Mouse (Mus musculus): ENCODE measurements around the gene Kcnma1.

Kcnma1 gene

DNA sequence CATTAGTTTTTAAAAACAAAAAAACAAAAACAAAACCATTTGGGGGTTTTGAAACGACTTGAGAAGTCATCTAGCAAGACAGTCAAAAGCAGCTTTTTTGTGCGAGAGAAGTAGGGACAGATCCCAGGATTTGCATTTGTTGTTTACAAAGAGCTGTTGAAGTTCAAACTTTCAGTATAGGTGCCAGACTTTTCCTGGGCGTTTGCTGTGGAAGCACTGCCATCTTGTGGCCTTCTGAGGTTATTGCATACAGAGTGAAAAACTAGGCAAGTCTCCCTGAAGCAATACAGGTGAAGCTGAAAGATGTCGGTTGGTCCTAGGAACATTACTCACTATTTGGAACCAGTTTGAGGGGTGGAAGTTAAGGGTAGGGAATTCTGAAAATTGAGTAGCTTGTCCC, 484.6 kb downstream of the Kcnma1 start:
- peak; percentile 57 for DNase-seq (ENCODE audit: low read depth)

DNA sequence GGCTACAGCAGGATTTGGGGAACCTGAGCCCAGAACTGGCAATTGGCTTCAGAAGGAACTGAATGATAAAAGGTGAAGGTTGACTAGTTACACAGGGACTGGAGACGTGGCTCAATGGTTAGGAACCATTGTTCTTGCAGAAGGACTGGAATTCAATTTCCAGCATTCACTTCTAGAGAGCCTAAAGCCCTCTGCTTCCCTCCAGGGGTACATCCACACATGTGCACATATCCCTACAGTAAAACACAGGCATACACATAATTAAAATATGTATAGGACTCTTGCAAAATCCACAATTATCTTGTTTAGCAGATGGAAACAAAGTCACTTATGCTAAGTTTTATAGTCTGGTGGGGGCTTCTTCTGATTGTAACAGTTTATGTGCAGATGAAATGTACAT, 485.1 kb downstream of the Kcnma1 start:
- DNase-seq (ENCODE audit: low read depth) = no peak

DNA sequence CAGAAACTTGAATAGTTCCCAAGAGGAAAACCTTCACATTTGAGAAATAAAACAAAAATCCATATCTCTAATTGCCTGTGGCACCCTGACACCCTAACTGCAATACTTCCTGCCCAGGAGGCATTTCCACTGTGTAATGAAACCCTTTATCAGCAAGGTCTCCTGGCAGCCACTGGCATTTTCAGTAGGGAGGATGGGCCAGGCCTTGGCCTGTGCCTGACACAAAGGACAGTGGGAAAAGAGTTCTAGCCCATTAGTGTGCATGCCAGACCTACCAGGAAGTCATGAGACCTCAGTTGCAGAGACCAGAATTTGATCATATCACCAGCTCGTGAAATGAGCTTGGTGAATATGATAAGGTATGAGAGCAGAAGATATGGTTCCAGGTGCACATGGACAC, 488.4 kb downstream of the Kcnma1 start:
- DNase-seq (ENCODE audit: low read depth) = no peak

DNA sequence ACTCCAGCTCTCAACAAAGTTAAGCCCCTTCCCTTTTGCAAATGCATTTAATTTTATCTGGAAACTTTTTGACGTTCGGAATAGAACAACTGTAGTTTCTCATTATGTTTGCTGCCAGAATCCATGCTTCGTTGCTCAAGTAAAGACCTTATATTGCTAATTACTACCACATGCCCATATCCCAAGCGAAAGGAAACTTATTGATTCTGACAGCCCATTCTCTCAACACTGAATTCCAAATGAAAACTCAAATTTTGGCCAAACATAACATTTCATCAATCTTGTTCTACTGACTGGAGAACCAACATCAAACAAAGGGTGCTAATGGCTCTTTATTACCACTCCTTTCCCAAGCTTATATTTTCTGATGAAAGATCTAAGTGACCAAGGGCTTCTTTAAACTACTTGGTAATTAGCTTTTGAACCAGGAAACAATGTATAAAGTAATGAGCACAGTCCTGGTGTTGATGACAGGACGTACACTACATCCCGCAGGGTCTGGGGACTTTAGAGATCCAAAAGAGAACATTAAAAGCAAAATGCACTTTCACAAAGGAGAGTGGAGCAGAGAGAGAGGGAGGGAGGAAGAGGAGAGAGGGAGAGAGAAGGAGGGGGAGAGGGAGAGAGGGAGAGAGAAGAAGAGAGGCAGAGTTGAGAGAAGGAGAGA, 490.3 kb downstream of the Kcnma1 start:
- no peak for DNase-seq (ENCODE audit: low read depth)

DNA sequence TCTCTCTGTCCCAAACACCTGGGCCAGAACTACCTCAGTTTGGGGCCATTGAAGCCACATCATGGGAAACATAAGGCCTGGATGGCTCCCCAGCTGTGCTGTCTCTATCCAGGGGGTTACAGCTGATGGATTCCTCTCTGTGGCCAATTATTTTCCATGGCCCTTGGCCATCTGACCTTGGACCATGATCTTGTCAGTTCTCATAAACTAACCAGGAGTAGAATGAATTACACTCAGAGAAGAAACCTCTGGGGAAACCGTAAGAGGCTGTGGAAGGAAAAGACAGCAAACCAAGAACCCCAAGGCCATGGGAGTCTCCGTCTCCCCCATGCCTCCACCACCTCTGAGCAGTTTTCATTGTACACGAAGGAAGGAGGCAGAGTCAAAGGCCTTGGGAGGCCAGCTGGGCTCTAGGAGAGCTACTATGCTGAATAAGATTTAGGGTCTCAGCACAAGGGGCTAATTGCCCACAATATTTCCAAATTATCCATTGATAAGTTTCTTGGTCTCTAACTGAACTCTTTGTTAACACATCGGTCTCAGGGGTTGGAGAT, 491.6 kb downstream of the Kcnma1 start:
- no peak for DNase-seq (ENCODE audit: low read depth)

DNA sequence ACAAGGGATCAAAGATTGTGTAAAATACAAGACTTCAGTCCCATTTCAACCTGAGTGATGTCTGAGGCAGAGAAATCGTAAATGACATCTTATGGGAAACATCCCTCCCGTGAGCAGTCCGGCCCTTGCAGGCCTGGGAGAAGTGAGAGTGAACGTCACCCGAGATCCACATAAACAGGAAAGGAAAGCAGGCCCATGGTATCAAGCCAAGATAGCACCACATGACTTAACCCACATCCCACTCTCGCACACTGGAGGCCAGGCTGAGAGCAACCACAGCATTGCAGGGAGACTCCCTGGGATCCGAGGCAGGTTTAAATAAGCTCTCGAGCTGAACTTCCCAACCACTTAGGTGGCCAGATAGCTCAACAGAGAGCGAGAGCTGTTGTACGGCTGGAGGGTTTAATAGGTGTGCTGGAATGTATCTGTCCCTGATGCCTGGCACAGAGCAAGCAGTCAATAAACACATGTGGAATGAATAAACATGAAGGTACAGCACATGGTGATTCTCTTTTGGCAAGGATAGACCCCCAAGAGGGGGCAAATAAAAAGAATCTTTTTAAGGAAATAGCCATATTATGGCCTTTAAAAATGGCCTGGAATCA, 493.1 kb downstream of the Kcnma1 start:
- DNase-seq (ENCODE audit: low read depth) = no peak

DNA sequence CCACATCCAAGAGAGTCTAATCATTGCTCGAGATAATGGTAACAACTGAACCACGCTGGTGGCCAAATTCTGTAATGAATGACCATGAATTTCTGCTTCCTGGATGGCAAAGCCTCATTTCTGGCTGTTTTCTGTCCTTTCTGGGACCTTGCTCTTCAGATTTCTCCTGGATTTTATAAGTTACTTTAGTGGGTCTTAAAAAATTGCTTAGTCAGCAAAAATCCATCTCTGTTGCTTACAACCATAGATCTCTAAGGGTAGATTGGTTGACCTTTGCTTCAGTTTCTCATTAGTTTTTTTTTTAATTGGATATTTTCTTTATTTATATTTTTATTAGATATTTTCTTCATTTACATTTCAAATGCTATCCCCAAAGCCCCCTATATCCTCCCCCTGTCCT, 496.9 kb downstream of the Kcnma1 start:
- no peak for DNase-seq (ENCODE audit: low read depth)

DNA sequence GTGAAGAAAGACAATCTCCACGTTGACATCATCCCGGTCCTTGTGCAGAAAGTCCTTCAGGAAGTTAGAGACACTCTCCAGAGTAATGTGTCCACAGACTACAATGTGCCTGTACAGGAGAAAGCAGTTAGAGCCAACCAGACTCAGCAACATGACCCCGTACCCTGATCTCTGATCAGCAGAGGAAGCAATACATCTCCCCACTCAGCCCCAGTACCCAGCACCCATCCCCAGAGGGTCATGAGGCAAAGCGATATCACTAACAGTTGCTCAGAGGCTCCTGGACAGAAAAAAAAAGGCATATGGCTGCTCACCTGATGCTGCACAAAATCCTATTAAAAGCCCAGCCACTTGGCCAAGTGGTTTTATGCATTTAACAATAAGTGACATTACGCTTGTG, 504.5 kb downstream of the Kcnma1 start:
- DNase-seq (ENCODE audit: low read depth) = no peak

DNA sequence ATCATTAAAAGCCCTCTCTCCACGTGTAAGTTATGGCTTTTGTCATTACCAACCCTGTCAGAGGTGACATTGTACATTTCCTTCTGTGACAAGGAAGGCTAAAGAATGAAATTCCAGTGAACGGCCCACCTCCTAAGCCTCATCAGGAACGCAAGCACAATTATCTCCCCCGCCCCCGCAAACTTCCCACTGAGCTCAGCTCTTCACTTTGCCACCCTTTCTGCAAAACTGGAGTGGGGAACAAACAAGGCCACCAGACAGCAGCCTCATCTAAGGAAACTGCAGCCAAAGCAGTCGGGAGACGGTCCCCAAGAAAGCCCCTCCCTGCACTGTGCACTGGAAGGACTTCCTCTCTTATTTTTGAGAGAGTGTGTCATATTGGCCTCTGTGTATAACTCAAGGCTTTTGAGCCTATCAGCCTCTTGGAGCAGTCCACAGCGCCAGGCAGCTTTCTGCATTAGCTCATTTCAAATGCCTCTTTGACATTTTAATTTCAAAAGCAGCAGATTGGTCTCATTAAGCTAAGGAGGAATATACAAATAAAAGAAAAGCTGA, 512.0 kb downstream of the Kcnma1 start:
- no peak for DNase-seq (ENCODE audit: low read depth)

DNA sequence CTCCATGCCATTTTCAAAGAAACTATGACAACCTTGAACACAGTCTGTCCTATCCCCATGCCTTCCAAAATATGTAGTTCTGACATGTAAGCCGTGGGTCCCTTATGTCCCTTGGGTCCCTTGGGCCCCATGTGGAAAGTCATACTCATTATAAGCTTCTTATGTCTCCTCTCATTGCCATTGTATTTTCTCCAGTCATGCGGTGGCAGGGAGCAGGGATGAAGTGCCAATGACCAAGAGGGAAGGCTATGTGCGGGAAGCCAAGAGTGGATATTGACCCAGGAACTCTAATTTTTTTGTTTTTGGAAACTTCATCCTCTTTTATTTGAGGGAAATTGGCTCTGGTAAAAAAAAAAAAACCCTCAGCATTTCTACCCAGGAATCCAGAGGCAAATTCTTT, 517.5 kb downstream of the Kcnma1 start:
- DNase-seq (ENCODE audit: low read depth) = no peak

DNA sequence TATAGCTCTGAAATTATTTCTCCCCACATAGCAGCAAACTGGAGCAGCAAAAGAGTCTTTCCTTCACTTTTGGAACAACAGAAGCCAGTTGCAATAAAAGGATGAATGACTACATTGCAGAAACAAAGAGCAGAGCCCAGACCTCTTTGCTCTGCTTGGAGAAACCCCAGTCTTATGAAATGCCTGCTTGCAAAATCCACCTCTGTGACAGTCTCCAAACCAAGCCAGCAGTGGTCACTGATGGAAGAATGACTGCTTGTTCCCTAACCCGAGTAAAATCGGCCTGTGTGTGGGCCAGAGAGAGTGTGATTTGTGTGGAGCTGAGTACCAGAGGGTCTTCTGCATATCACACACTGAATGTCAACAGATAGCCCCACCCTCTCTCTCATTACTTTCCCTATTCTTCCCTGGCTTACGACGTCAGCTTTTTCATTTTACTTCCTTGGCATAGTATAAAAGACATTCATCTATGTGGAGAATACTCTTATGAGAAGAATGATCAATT, 518.0 kb downstream of the Kcnma1 start:
- no peak for DNase-seq (ENCODE audit: low read depth)

DNA sequence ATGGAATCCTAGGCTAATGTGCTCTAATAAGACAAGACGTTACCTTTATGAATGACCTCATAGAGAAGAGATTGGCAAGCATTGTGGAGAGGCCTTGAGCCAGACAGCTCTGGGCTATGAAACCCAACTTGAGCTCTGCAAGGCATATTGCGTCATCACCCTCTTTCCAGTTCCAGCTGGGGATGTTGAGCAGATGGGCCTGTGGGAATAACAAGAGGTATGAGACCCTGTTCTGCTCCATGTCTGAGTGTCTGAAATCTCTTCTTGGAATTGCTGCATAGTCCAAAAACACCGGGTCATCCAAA, 519.8 kb downstream of the Kcnma1 start:
- DNase-seq (ENCODE audit: low read depth) = no peak

DNA sequence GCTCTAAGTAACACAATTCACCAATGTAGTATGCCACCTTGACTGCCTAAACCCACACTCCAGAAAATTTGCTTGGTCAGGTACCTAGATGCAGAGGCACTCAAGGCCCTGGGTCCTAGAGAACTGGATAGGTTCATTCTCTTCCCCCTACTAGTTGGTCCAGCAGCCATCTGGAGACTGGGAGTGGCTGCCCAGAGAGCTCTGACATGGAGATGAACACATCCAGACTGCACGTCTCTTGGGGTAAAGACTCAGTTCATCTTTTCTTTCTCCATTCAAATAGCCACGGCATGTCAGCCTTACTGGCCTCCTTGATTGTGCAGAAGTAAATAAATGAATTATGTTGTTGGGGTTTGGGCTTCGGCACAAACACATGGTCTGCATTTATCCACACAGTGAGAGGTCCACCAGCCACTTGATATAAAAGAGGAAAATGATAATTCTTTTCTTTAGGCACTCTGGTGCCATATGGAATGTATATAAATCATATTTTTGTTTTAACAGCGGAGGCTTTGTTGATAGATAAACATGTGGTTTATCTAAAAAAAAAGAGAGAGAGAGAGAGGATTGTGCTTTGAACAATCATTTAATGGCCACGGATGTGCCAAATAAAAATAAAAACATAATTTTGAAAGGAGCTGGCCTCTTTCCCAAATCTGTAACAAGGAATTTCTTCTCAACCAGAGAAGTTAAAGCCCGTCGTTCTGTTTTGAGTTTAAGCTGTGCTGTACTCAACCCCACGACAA, 520.4 kb downstream of the Kcnma1 start:
- no peak for DNase-seq (ENCODE audit: low read depth)

DNA sequence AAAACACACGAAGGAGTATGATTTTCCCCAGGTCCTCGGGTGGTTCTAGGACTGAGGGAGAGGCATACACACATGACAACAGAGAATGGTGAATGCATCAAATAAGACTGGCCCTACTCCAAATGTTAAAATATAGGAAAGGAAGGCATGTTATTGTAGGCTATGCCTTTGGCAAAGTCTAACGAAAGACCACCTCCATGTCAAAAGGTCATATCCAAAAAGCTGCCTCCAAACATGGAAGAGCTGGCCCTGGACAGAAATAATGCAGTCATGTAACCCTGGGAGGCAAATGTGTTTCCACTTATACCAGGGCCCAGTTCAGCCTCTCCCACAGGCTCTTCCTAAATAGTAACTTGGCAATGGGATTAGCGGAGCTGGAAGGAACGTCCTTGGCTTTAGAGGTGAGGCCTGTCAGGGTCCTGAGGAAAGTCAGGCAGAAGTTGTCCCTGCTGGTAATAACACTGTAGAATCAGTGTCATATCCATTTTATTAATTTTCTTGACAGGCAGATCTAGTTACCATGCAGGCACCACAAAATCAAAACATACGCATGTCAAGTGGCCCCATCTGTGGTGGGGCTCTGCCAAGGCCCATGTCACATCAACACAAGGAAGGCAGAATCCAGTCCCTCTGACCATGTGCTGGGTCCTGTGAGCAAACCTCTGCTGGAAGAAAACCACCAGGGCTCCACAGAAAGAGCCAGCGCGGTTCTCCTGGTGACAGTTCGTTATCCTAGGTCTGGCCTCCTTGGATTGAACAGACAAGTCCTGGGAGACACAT, 521.5 kb downstream of the Kcnma1 start:
- no peak for DNase-seq (ENCODE audit: low read depth)

DNA sequence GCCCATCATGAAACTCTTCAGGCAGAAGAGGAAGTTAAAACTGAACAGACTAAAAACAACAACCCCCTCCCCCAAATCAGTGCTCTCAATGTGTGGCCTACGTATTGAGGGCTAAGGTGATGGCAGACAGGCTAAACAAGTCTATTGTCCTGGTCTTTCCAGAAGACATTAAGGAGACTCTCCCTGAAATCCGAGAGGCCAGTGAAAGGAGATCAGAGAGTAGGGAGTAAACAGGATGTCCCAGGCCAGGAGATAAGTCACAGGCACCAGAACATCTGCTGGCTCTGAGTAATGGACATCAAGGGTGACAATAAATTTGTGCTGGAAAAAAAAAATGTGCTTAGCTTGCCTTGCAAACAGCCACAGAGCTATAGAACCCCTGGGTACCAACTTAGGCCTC, 522.9 kb downstream of the Kcnma1 start:
- DNase-seq (ENCODE audit: low read depth) = no peak

DNA sequence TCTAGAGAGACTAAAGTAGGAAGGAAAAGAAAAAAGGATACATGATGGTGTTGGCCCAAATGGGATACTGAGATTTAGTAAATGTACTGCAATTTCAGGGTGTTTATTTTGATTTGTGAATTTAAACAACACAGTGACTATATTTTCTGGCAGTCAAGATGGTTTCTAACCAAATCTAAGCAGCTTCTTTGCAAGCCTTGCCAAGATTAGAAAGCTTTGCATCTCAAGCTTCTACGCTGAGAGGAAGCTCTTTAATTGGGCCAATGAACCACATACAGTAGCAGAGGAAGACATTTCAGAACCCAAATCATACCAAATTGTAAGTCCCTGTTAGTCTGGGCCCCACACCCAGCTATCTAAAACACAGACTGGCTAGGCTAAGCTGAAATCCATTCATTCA, 527.6 kb downstream of the Kcnma1 start:
- no peak for DNase-seq (ENCODE audit: low read depth)

DNA sequence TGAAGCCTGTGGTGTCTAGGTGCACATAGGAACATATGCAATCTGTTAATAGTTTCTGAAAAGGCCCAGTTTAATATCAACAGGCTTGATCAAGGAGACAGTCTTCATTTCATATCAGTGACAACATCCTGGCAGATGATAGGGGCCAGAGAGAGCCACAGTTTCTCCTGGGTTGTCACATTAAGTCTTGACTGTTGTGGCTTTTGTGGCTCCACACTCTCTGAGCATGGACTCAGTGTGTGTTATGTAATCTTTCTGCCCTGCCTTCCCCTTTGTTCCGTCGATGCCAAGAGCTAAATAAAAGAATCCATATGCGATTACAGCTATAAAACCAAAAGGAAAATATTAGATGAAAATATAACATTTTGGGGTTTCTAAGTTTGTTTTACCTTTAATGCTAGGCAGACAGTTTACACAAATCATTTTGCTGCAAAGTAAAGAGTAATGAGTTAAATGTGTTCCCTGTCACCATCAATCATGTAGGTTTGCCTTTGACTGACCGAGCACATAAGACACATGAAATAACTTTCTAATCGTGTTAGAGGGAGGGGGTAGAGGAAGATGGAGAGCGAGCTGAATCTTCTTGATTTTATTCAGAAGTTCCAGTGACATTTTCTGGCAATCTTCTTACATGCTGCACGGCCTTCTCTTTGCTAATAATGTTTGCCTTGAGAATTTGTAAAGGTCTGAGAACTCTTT, 528.3 kb downstream of the Kcnma1 start:
- no peak for DNase-seq (ENCODE audit: low read depth)

DNA sequence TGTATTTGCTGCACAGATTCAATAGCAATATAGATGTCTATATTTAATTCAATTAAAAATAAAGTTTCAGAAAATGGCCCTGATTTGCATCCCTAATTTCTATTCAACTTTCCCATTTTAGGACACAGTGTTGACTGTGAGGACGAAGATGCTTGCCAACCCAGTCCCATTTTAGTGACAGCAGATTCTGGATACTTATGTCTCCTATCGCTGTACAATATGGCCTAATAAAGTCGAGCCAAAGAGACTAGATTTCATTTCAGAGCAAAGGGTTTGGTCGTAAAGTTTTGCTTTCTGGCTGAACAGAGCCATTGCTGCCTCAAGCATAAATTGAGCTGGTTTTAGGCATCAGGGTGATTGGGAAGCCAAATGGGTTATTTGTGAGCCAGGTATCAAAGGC, 539.2 kb downstream of the Kcnma1 start:
- no peak for DNase-seq (ENCODE audit: low read depth)

DNA sequence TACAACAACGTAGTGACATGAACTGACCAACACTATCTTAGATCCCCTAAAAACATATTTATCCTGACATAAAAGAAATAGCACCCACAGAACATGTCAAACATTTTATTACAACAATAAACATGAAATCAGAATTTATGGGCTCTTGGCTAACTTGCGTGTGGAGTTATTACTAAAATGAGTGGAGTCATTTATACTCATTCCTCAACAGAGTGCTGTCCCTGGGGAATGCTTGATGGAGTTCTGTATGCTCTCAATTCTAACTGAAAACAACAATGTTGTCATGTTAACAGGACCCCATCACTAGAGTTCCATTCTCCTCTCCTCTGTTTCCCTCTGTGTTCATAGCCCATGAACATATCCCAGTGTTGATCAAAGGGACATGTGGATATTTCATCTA, 544.2 kb downstream of the Kcnma1 start:
- no peak for DNase-seq (ENCODE audit: low read depth)

DNA sequence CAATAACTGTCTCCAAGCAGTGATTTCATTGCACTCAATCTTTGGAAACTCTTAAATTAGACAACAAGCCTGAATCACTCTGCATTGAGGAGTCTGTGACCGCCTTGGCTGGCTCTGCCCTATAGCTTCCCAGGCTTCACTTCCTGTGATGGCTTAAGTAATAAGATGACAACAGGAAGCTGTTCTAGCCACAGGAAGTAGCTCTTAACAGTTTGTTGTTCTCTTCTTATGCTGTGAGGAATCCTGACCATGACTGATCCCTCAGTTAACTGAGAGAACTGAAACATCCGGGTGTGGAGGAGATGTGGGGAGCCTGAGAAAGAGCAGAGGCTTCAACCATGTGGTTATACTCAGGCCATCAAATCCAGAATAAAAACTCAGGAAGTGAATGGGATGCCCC, 549.2 kb downstream of the Kcnma1 start:
- DNase-seq (ENCODE audit: low read depth) = peak; percentile 63

DNA sequence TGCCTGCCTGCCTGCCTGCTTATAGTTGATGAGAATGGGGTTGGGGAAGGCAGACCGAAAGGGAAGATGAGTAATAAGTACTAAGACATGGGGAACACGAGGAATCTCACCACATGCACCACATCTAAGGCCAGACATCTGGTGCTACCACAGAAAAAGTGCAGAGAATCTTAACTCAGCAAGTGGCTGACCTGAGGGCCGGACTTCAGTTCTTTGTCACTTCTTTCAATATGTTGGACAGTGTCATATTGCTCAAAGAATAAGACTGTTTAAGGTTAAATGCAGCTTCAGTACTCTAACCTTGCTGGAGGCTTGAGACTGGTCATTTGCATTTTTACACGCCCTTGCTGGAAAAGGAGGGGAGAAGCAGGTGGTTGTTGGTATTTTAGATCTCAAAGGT, 555.7 kb downstream of the Kcnma1 start:
- DNase-seq (ENCODE audit: low read depth) = peak; percentile 0

DNA sequence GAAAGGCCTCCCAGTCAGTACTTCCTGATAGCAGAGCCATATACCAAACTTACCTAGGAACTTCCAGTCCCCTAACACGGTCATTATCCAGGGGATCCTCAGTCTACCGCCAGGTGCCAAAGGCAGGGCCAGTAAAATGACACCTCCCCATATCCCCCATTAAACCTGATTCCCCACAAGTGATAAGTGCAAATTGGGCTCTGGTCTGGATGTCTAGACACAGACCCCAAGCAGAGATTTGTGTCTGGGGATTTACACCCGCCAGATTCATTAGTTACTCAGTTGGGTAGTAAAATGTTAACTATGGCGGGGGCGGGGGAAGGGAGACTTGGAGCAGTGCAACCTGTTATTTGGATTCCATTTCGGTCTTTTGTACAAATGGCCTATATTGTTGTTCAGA, 562.6 kb downstream of the Kcnma1 start:
- DNase-seq (ENCODE audit: low read depth) = no peak
